Mouse (Mus musculus) midbrain, embryonic 16.5 days (tissue): ENCODE data around the gene Myof. TPM values are rescaled to one million over a fixed set of nuclear protein-coding genes. Genes with fewer than 3 reads are reported as not detected.

Source experiments
- ATAC-seq: fragments of 200-750 bp; cut with Nextera tagmentation; 2 replicates; pipeline ENCODE4 v1.8.0; 2017; ENCODE audit warnings: moderate TSS enrichment
- H3K27ac ChIP-seq: fragments of 300-500 bp; sonication (generic); 2 replicates; pipeline ENCODE4 v1.5.1; 2014; ENCODE audit warnings: mild to moderate bottlenecking, low read length, mixed read lengths
- H3K27me3 ChIP-seq: fragments of 300-500 bp; sonication (generic); 2 replicates; pipeline ENCODE4 v1.6.1; 2014; ENCODE audit warnings: low read depth, low read length, mixed read lengths; ENCODE audit not compliant: control insufficient read depth, insufficient read depth
- H3K36me3 ChIP-seq: fragments of 300-500 bp; sonication (generic); 2 replicates; pipeline ENCODE4 v1.6.1; 2014; ENCODE audit warnings: mild to moderate bottlenecking, low read length, moderate library complexity, mixed read lengths; ENCODE audit not compliant: control insufficient read depth, insufficient read depth
- H3K4me1 ChIP-seq: fragments of 300-500 bp; sonication (generic); 2 replicates; pipeline ENCODE4 v1.6.1; 2014; ENCODE audit warnings: mild to moderate bottlenecking, low read length, mixed read lengths; ENCODE audit not compliant: control insufficient read depth, insufficient read depth
- H3K4me2 ChIP-seq: fragments of 300-500 bp; sonication (generic); 2 replicates; pipeline ENCODE4 v1.6.1; 2014; ENCODE audit warnings: mild to moderate bottlenecking, low read length, mixed read lengths
- H3K4me3 ChIP-seq: fragments of 300-500 bp; sonication (generic); 2 replicates; pipeline ENCODE4 v1.5.1; 2014; ENCODE audit warnings: low read depth, mild to moderate bottlenecking, low read length, moderate library complexity, mixed read lengths
- H3K9ac ChIP-seq: fragments of 300-500 bp; sonication (generic); 2 replicates; pipeline ENCODE4 v1.6.1; 2014; ENCODE audit warnings: low read depth, low read length, mixed read lengths
- H3K9me3 ChIP-seq: fragments of 300-500 bp; sonication (generic); replicated peaks from 2 replicates; pipeline ENCODE4 v1.6.1; 2014; ENCODE audit warnings: mild to moderate bottlenecking, low read length, mixed read lengths; ENCODE audit not compliant: control insufficient read depth, poor library complexity, severe bottlenecking
- WGBS: fragments of 180-500 bp; shearing (Covaris S2); extraction: QIAGEN DNeasy Blood & Tissue Kit; methylation state at CpG from one replicate; pipeline ENCODE4 v1.1.7; 2014; 5-methylcytosine and 5-hydroxymethylcytosine counted together
- polyA plus RNA-seq: library from polyadenylated mRNA; unstranded; fragments of >200 nt; fragmentation: Nextera tagmentation; extraction: Ambion mirVana; gene quantifications from 2 replicates; pipeline ENCODE4 v1.2.1, GENCODE M21; 2015

Gene Myof
- polyA plus RNA-seq, 1 experiment from 2014 or later = 1.9 TPM

DNA sequence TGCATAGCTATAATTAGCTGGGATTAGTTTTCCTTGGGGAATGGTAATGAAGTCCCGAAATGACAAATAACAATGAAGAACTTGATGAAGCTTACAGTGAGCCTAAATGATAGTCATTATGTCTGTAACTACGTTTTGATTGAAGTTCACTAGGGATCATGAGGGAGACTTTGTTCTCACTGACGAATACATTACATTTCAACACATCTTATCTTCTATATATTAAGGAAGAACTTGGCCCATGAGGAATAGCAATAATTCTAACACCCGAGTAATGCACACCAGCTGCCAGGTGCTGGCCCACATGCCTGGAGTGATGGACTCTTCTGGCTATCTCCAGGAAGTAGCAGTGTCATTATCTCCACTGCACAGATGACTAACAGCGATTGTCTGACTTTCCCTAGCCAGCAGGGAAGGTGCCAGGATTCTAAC is 133.5 kb downstream of the Myof start:
- 62% methylated on average over 5 of the region's 5 CpGs for WGBS
- Histone ChIP-seq H3K36me3 (no peaks in the 10 kb centered on the region), H3K4me1 (no peaks in the 10 kb centered on the region; the same call in 1 of the 2 replicates), H3K4me2 (no peak overlapping the region), H3K27ac (no peak overlapping the region), H3K4me3 (no peak overlapping the region), H3K27me3 (no peaks in the 10 kb centered on the region), H3K9ac (no peak overlapping the region), H3K9me3 (no peaks in the 10 kb centered on the region)
- no peak for ATAC-seq

DNA sequence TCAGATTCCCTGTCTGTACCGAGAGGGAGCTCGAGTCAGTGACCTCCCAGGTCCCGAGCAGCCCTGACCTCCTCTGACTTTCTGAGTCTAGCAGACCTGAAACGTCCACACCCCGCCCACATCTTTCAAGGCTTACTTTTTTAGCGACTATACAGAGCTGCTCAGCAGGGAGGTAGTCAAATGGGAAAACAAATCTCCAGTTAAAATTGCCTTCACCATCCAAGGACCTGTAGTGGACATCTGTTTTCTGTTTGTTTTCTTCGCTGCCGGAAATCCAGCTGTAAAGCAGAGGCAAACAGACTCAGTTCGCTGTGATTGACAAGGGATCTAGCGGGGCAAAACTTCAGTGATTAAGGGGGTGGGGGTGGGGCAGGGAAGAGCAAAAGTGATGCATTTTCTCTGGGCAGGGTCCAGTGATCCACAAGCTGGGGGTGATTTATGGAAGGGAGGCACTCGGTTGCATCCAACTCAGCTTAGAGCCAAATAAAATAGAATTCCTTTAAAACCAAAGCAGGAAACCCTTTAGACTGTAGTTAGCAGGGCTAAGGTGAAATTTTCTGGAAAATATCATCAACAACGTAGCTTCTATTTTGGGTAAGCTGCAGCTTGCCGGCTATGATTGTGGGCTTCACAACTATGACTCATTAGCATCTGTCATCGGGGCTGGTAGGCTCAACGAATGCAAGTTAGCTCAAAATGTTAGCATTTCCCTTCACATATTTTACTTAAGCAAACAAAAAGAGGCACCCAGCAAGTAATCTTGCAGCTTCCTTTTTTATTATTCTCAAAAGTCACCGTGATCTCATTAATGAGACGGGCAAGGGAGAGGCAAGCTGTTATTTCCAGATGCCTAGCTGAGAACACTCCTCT is 135.7 kb downstream of the Myof start:
- Histone ChIP-seq H3K36me3 (no peaks in the 10 kb centered on the region), H3K27me3 (no peaks in the 10 kb centered on the region), H3K27ac (no peak overlapping the region), H3K9me3 (no peaks in the 10 kb centered on the region), H3K4me2 (no peak overlapping the region), H3K4me3 (no peak overlapping the region), H3K9ac (no peak overlapping the region), H3K4me1 (no peaks in the 10 kb centered on the region; the same call in 1 of the 2 replicates)
- ATAC-seq = no peak
- 36% methylated on average over 17 of the region's 17 CpGs for WGBS

DNA sequence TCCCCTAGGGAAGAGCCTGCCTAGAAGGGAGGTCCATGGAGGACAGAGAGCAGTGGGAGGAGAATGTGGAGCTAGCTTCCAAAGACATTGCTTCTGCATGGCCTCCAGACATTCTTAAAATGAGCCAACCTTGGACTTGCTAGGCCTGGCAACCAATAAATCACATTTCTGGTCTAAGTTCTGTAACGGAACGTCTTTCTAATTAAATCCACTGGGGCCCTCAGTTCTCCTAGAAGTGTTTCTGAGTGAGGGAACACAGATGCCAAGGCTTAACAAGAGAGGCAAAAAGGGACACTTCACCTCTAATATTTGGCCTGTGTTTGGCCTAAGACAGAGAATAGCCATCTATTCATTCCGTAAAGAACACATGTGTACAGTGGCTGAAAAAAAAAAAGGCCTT is 136.5 kb downstream of the Myof start:
- Histone ChIP-seq H3K36me3 (no peaks in the 10 kb centered on the region), H3K27ac (no peak overlapping the region), H3K4me2 (no peak overlapping the region), H3K9ac (no peak overlapping the region), H3K9me3 (no peaks in the 10 kb centered on the region), H3K4me1 (no peaks in the 10 kb centered on the region; the same call in 1 of the 2 replicates), H3K27me3 (no peaks in the 10 kb centered on the region), H3K4me3 (no peak overlapping the region)
- 71% methylated on average over 3 of the region's 3 CpGs for WGBS
- ATAC-seq = no peak

DNA sequence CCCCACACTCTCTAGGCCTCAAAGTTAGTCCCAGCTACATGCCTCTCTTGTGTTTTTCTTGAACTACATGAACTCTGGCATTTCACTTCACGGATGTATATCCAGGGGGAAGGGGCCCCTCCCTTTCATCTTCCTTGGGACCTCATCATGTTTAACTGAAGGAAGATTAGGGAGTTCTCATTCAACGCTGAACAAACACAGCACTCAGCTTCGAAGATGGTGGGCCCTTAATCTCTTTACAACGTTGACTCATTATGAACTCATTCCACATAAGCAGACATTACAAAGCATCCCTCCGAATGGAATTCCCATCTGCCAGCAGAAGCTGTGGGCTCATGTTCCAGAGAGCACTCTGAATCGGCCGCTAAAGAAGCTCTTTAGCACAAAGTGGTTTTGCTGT is 147.3 kb downstream of the Myof start:
- Histone ChIP-seq H3K4me2 (no peak overlapping the region), H3K36me3 (no peaks in the 10 kb centered on the region), H3K4me1 (no peaks in the 10 kb centered on the region), H3K4me3 (no peak overlapping the region), H3K9me3 (no peaks in the 10 kb centered on the region), H3K27me3 (peaks cover 8% of the 10 kb centered on the region), H3K9ac (no peak overlapping the region), H3K27ac (no peak overlapping the region)
- 12% methylated on average over 7 of the region's 7 CpGs for WGBS
- ATAC-seq = no peak

DNA sequence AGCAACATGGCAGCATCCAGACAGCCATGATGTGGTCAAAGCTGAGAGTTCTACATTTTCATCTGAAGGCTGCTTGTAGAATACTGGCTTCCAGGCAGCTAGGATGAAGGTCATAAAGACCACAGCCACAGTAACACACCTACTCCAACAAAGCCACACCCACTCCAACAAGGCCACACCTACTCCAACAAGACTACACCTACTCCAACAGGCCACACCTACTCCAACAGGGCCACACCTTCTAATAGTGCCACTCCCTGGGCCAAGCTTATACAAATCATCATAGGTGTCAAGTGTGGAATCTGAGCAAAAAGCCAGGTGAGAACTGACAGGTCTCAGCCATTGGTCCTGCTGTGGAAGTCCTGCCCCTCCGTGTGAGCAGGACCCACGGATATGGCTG is 152.4 kb downstream of the Myof start:
- H3K9me3 ChIP-seq = no peaks in the 10 kb centered on the region
- no peak for ATAC-seq
- H3K27me3 ChIP-seq = peaks cover 10% of the 10 kb centered on the region
- H3K4me2 ChIP-seq = no peak overlapping the region
- H3K4me3 ChIP-seq = no peak overlapping the region
- peaks cover 3% of the 10 kb centered on the region; the same call in 1 of the 2 replicates for H3K4me1 ChIP-seq
- H3K36me3 ChIP-seq = no peaks in the 10 kb centered on the region
- WGBS = 86% methylated on average over 2 of the region's 2 CpGs
- H3K27ac ChIP-seq = no peak overlapping the region
- H3K9ac ChIP-seq = no peak overlapping the region

GRCm38 (mm10) chr19:37886355-37887120 is 156.8 kb downstream of the Myof start:
- peak overlapping the region; percentile 69 for H3K4me2 ChIP-seq
- H3K27me3 ChIP-seq = peaks cover 25% of the 10 kb centered on the region
- H3K4me3 ChIP-seq = peak overlapping the region; percentile 39
- ATAC-seq = peak; percentile 85
- H3K9ac ChIP-seq = peak overlapping the region; percentile 66
- H3K4me1 ChIP-seq = peaks cover 3% of the 10 kb centered on the region; the same call in 1 of the 2 replicates
- WGBS = 15% methylated on average over 15 of the region's 15 CpGs
- H3K27ac ChIP-seq = no peak overlapping the region
- H3K36me3 ChIP-seq = no peaks in the 10 kb centered on the region
- H3K9me3 ChIP-seq = no peaks in the 10 kb centered on the region

DNA sequence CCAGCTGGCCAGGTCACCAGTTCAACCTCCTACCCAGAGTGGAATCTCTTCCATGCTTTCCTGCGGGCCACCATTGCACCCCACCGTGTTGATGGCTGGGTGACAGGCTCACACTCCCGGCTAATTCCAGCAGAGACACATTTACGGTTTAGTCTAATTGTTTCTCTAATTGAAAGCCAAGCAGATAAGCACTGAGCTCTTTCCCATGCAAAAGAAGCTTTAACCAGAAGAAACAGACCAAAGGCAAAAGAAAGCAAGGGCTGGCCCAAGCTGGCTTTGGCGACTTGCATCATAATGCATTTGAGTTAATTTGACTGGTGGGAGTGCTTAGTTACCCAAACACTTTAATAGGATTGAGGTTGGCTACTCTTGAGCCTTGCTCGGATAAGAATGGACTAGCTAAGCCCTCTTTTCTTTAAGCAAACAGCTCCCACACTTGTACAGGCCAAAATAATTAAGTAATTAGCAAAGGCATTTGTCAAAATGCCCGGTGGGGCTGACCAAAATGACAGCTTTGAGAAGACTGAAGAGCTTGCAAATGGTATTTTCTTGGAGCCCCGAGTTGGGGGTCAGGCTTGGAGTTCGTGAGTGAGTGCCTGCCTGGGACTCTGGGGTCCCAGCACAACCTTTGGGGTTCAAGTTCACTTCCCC is 161.8 kb downstream of the Myof start:
- 5% methylated on average over 9 of the region's 9 CpGs for WGBS
- no peaks in the 10 kb centered on the region for H3K9me3 ChIP-seq
- peaks cover 5% of the 10 kb centered on the region for H3K4me1 ChIP-seq
- no peak overlapping the region for H3K4me2 ChIP-seq
- peaks cover 61% of the 10 kb centered on the region for H3K27me3 ChIP-seq
- H3K36me3 ChIP-seq = no peaks in the 10 kb centered on the region
- H3K9ac ChIP-seq = no peak overlapping the region
- H3K27ac ChIP-seq = no peak overlapping the region
- ATAC-seq = peak; percentile 59
- no peak overlapping the region for H3K4me3 ChIP-seq

- H3K36me3 ChIP-seq = no peaks in the 10 kb centered on the region
- WGBS = under 1% methylated on average over 20 of the region's 20 CpGs
- H3K4me1 ChIP-seq = peaks cover 3% of the 10 kb centered on the region
- no peak overlapping the region for H3K27ac ChIP-seq
- H3K4me3 ChIP-seq = peak overlapping the region; percentile 19; the same call in 1 of the 2 replicates
- H3K9ac ChIP-seq = no peak overlapping the region
- peak overlapping the region; percentile 42 for H3K4me2 ChIP-seq
- no peak for ATAC-seq
- H3K27me3 ChIP-seq = peaks cover 46% of the 10 kb centered on the region
- H3K9me3 ChIP-seq = no peaks in the 10 kb centered on the region
These were observed 165.7 kb downstream of the Myof start for GRCm38 (mm10) chr19:37877511-37878167.
